Mouse (Mus musculus) B cell, adult 2 months (primary cell): ENCODE measurements around the gene Trp73.

Source experiments
- DNase-seq, 2 experiments: peaks; one replicate each; pipeline ENCODE4 v3.0.0; 2022

The Trp73 gene

GRCm38 (mm10) chr4:154140182-154140212 is at the start of gene Trp73:
TSS of gene Trp73 (minus strand) at chr4:154140208.
- no peak for DNase-seq

GRCm38 (mm10) chr4:154188948-154189347 is 48.9 kb upstream of the Trp73 start:
- DNase-seq: no peak

- no peak for DNase-seq
Observed at GRCm38 (mm10) chr4:154186002-154186537, 46.1 kb upstream of the Trp73 start.

GRCm38 (mm10) chr4:154185001-154185400 is 45.0 kb upstream of the Trp73 start:
- DNase-seq: no peak

- no peak for DNase-seq
Observed at GRCm38 (mm10) chr4:154183566-154183965, 43.6 kb upstream of the Trp73 start.

GRCm38 (mm10) chr4:154181001-154181400 is 41.0 kb upstream of the Trp73 start:
- DNase-seq: no peak

- no peak for DNase-seq
Observed at GRCm38 (mm10) chr4:154177257-154177656, 37.2 kb upstream of the Trp73 start.

GRCm38 (mm10) chr4:154171931-154172604 is 32.1 kb upstream of the Trp73 start:
- DNase-seq: no peak

- DNase-seq: no peak
Observed at GRCm38 (mm10) chr4:154171151-154171930, 31.3 kb upstream of the Trp73 start.

GRCm38 (mm10) chr4:154170506-154171150 is 30.6 kb upstream of the Trp73 start, which contains the start of gene Megf6:
TSS of gene Megf6 (plus strand) at chr4:154170730.
- peak in 1 of 2 experiments; percentile 13 for DNase-seq

GRCm38 (mm10) chr4:154170021-154170420 is 30.0 kb upstream of the Trp73 start:
- DNase-seq: no peak

GRCm38 (mm10) chr4:154167053-154167452 is 27.0 kb upstream of the Trp73 start:
- peak; percentile 72 to 75 for DNase-seq

GRCm38 (mm10) chr4:154163296-154163695 is 23.3 kb upstream of the Trp73 start:
- peak; percentile 80 to 81 for DNase-seq

- DNase-seq: peak; percentile 97 to 98
Observed at GRCm38 (mm10) chr4:154160538-154161390, 20.8 kb upstream of the Trp73 start, which contains the start of gene Tprgl. TSS of gene Tprgl (minus strand) at chr4:154160666.

GRCm38 (mm10) chr4:154159961-154160537 is 20.0 kb upstream of the Trp73 start:
- peak; percentile 32 to 38 for DNase-seq

- peak; percentile 89 to 90 for DNase-seq
Observed at GRCm38 (mm10) chr4:154159002-154159401, 19.0 kb upstream of the Trp73 start.

- no peak for DNase-seq
Observed at GRCm38 (mm10) chr4:154157970-154158662, 18.1 kb upstream of the Trp73 start.

- no peak for DNase-seq
Observed at GRCm38 (mm10) chr4:154156050-154156449, 16.0 kb upstream of the Trp73 start.

- DNase-seq: no peak
Observed at GRCm38 (mm10) chr4:154154104-154154503, 14.1 kb upstream of the Trp73 start.

- no peak for DNase-seq
Observed at GRCm38 (mm10) chr4:154146342-154146741, 6.3 kb upstream of the Trp73 start.

- no peak for DNase-seq
Observed at GRCm38 (mm10) chr4:154144712-154145111, 4.7 kb upstream of the Trp73 start.
